Comparison of ENCODE assay signal across 12 mouse cellular contexts in genomic region chr5:85772086-85772485, GRCm38 (mm10).
DNase-seq lines count a peak whose midpoint lies in the region; ATAC-seq lines count a peak whose summit lies in the region.
"Had no signal": no experiment of that assay in that cellular context is flagged by ENCODE, and none has a peak within 500 bp of the region (broad histone marks: within the 10 kb centered on the region; RNA-seq: fewer than 3 reads in every experiment).

No protein-coding gene starts in this region.

- H3K9me3 ChIP-seq in midbrain, embryonic 11.5 days (ENCODE audit: control insufficient read depth, low read length), result no peaks in the 10 kb centered on the region
- H3K9me3 ChIP-seq in midbrain, embryonic 14.5 days (ENCODE audit: control insufficient read depth, low read length), result no peaks in the 10 kb centered on the region
- H3K9me3 ChIP-seq in forebrain, embryonic 10.5 days, result no peaks in the 10 kb centered on the region
- H3K9me3 ChIP-seq: heart, embryonic 12.5 days; lung, embryonic 15.5 days had no signal

- peak; percentile 44; the same call in 1 of the 2 replicates for ATAC-seq in midbrain, embryonic 11.5 days (ENCODE audit: low FRiP score)
- ATAC-seq in midbrain, embryonic 14.5 days (ENCODE audit: low FRiP score, low TSS enrichment), result no peak
- ATAC-seq in megakaryocyte-erythroid progenitor cell, adult 5-6 weeks (replicated peaks; ENCODE audit: low FRiP score, low TSS enrichment, poor library complexity, severe bottlenecking), result peak; percentile 96

- H3K9ac ChIP-seq in midbrain, embryonic 11.5 days (ENCODE audit: low read length), result no peak overlapping the region
- H3K9ac ChIP-seq in midbrain, embryonic 14.5 days (replicated peaks; ENCODE audit: low read length), result no peak overlapping the region
- H3K9ac ChIP-seq: heart, embryonic 12.5 days; lung, embryonic 15.5 days had no signal

- no peak for DNase-seq in midbrain, embryonic 11.5 days (ENCODE audit: low spot score, missing footprints)
- no peak for DNase-seq in midbrain, embryonic 14.5 days
- peak; percentile 14 for DNase-seq in ES-CJ7 (ENCODE audit: low read depth, low spot score)
- no peak for DNase-seq in forebrain, embryonic 10.5 days (ENCODE audit: extremely low spot score, low spot score)
- no peak for DNase-seq in heart, postnatal 25 days (ENCODE audit: low spot score)
- no peak for DNase-seq in cerebellum, postnatal 14 days
- DNase-seq in ovary, postnatal 36 days (ENCODE audit: low spot score), result no peak
- DNase-seq: cerebellum, adult 9-11 months; kidney, adult 9 months had no signal

- H3K4me3 ChIP-seq in midbrain, embryonic 11.5 days (ENCODE audit: low read depth, low read length), result no peak overlapping the region
- H3K4me3 ChIP-seq in midbrain, embryonic 14.5 days (replicated peaks; ENCODE audit: low read depth, low read length), result no peak overlapping the region
- H3K4me3 ChIP-seq in forebrain, embryonic 10.5 days, result no peak overlapping the region
- H3K4me3 ChIP-seq: heart, embryonic 12.5 days; lung, embryonic 15.5 days had no signal

- H3K36me3 ChIP-seq in midbrain, embryonic 11.5 days (ENCODE audit: control insufficient read depth, insufficient read depth, low read length), result no peaks in the 10 kb centered on the region
- no peaks in the 10 kb centered on the region for H3K36me3 ChIP-seq in midbrain, embryonic 14.5 days (ENCODE audit: control insufficient read depth, insufficient read depth, low read length)
- H3K36me3 ChIP-seq in forebrain, embryonic 10.5 days (replicated peaks), result no peaks in the 10 kb centered on the region
- H3K36me3 ChIP-seq: heart, embryonic 12.5 days; lung, embryonic 15.5 days had no signal

- H3K4me2 ChIP-seq in midbrain, embryonic 11.5 days, result no peak overlapping the region
- no peak overlapping the region for H3K4me2 ChIP-seq in midbrain, embryonic 14.5 days (ENCODE audit: low read length)
- H3K4me2 ChIP-seq: heart, embryonic 12.5 days; lung, embryonic 15.5 days had no signal

- 71% methylated on average over 4 of the region's 4 CpGs for WGBS in midbrain, embryonic 11.5 days
- 66% methylated on average over 4 of the region's 4 CpGs for WGBS in midbrain, embryonic 14.5 days
- WGBS in forebrain, embryonic 10.5 days, result 58% methylated on average over 4 of the region's 4 CpGs

- no peaks in the 10 kb centered on the region for H3K27me3 ChIP-seq in midbrain, embryonic 11.5 days (ENCODE audit: control insufficient read depth, insufficient read depth, low read length)
- no peaks in the 10 kb centered on the region for H3K27me3 ChIP-seq in midbrain, embryonic 14.5 days (ENCODE audit: control insufficient read depth, insufficient read depth, low read length)
- H3K27me3 ChIP-seq in forebrain, embryonic 10.5 days (ENCODE audit: poor library complexity, severe bottlenecking), result no peaks in the 10 kb centered on the region
- H3K27me3 ChIP-seq: heart, embryonic 12.5 days; lung, embryonic 15.5 days had no signal

- no peak overlapping the region for H3K27ac ChIP-seq in midbrain, embryonic 11.5 days (ENCODE audit: low read depth, low read length)
- no peak overlapping the region for H3K27ac ChIP-seq in midbrain, embryonic 14.5 days (replicated peaks; ENCODE audit: low read depth, low read length)
- H3K27ac ChIP-seq in forebrain, embryonic 10.5 days, result peak overlapping the region; percentile 60; the same call in 1 of the 2 replicates
- H3K27ac ChIP-seq: lung, embryonic 15.5 days had no signal

- H3K4me1 ChIP-seq in midbrain, embryonic 11.5 days (ENCODE audit: control insufficient read depth, insufficient read depth, low read length), result no peaks in the 10 kb centered on the region
- no peaks in the 10 kb centered on the region for H3K4me1 ChIP-seq in midbrain, embryonic 14.5 days (ENCODE audit: control insufficient read depth, insufficient read depth, low read length)
- H3K4me1 ChIP-seq in forebrain, embryonic 10.5 days, result peaks cover 6% of the 10 kb centered on the region
- H3K4me1 ChIP-seq: heart, embryonic 12.5 days; lung, embryonic 15.5 days had no signal

- intact Hi-C loops in heart, postnatal 25 days (cut with DNase I), result no loop called here
